Mouse (Mus musculus) testis, adult 2 months (tissue): ENCODE measurements around the gene Ecpas.

Source experiments
- CTCF ChIP-seq: fragments of 200-500 bp; IDR thresholded peaks from 2 replicates; pipeline ENCODE4 v1.5.1; 2012; ENCODE audit warnings: low read depth, mild to moderate bottlenecking, inconsistent platforms, low read length, moderate library complexity; ENCODE audit not compliant: control insufficient read depth, insufficient read depth, insufficient replicate concordance
- POLR2A ChIP-seq: fragments of 200-500 bp; IDR thresholded peaks from 2 replicates; pipeline ENCODE4 v1.6.1; 2012; ENCODE audit warnings: low read depth, mild to moderate bottlenecking, inconsistent platforms, low read length, moderate library complexity; ENCODE audit not compliant: control insufficient read depth

DNA sequence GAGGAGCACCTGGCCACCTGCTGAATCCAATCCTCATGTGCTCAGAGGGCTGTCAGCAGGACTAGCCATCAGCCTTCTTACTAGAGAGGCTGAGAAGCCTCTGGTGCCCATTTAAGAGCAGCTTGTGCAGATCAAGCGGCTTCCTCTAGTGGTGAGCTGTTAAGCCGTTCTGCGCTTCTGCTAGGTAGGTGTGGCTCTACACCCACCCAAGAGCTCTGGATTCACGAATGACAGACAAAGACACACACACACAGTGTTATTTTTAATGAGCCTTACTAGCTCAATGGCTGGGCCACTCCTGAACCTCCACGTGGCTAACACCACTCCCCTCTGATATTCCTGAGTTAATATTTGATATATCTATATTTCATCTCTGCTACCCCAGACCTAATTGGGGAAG lies 13.1 kb upstream of the Ecpas start:
- TF ChIP-seq CTCF (no peak), POLR2A (no peak)
